Mouse (Mus musculus) E14TG2a.4 (cell line): ENCODE measurements around the gene Susd6.

ENCODE experiments used
- CTCF ChIP-seq: conservative IDR thresholded peaks from 2 replicates; pipeline ENCODE4 v1.5.1; 2014; ENCODE audit warnings: low read length
- NANOG ChIP-seq: IDR thresholded peaks from 2 replicates; pipeline ENCODE4 v1.6.1; 2014; ENCODE audit warnings: borderline replicate concordance, low read length, mixed read lengths
- POU5F1 ChIP-seq: IDR thresholded peaks from 2 replicates; pipeline ENCODE4 v1.6.1; 2014; ENCODE audit warnings: low read length, borderline replicate concordance

- TF ChIP-seq CTCF (no peak), POU5F1 (no peak), NANOG (no peak)
Observed at GRCm38 (mm10) chr12:80826423-80826822, 36.1 kb downstream of the Susd6 start.
